Mouse (Mus musculus): ENCODE measurements around the gene Man2c1. TPM values are rescaled to one million over a fixed set of nuclear protein-coding genes. Genes with fewer than 3 reads are reported as not detected.

Gene Man2c1
- total RNA-seq (2023; ENCODE audit: inconsistent age): 95.9 to 124 TPM (median 122 TPM) in 4 replicates

GRCm38 (mm10) chr9:57130577-57131433 lies at the start of gene Man2c1:
Gene Man2c1 (plus strand): TSS chr9:57130690.

GRCm38 (mm10) chr9:57148144-57148878 lies 17.8 kb downstream of the Man2c1 start, which contains the start of gene Neil1:
Gene Neil1 (minus strand): TSS chr9:57148305.

GRCm38 (mm10) chr9:57158013-57158470 lies 27.6 kb downstream of the Man2c1 start, which contains the start of gene Commd4:
Gene Commd4 (minus strand): TSS chr9:57158331.

Other genes with a start within 250 kb of the Man2c1 start
- 11.6 to 13.3 TPM (median 12.9 TPM) in 4 replicates for gene Snx33, start 202.3 kb upstream of the Man2c1 start, total RNA-seq (2023; ENCODE audit: inconsistent age)
- 60.3 to 67.6 TPM (median 65.5 TPM) in 4 replicates for gene Imp3, start 193.2 kb upstream of the Man2c1 start, total RNA-seq (2023; ENCODE audit: inconsistent age)
- 7.9 to 11.4 TPM (median 11.0 TPM) in 4 replicates for gene Snupn, start 179.8 kb upstream of the Man2c1 start, total RNA-seq (2023; ENCODE audit: inconsistent age)
- gene Ptpn9, start 135.8 kb upstream of the Man2c1 start, total RNA-seq (2023; ENCODE audit: inconsistent age): 12.3 to 16.9 TPM (median 13.4 TPM) in 4 replicates
- 120 to 137 TPM (median 127 TPM) in 4 replicates for gene Sin3a, start 58.6 kb upstream of the Man2c1 start, total RNA-seq (2023; ENCODE audit: inconsistent age)
- gene Neil1, start 17.6 kb downstream of the Man2c1 start, total RNA-seq (2023; ENCODE audit: inconsistent age): 65.5 to 75.3 TPM (median 74.0 TPM) in 4 replicates
- 117 to 160 TPM (median 138 TPM) in 4 replicates for gene Commd4, start 27.6 kb downstream of the Man2c1 start, total RNA-seq (2023; ENCODE audit: inconsistent age)
- not detected in 4 replicates for gene Trcg1, start 105.9 kb downstream of the Man2c1 start, total RNA-seq (2023; ENCODE audit: inconsistent age)
- 184 to 225 TPM (median 207 TPM) in 4 replicates for gene 1700017B05Rik, start 131.9 kb downstream of the Man2c1 start, total RNA-seq (2023; ENCODE audit: inconsistent age)

Measured in B cell, adult (primary cell).